Mouse (Mus musculus): ENCODE results near the gene Ppih. TPM values are rescaled to one million over a fixed set of nuclear protein-coding genes. Genes with fewer than 3 reads are reported as not detected.

The Ppih gene
- polyA plus RNA-seq (2015; fragmentation: Nextera tagmentation; extraction: Ambion mirVana) = 101 and 123 TPM in 2 replicates

DNA sequence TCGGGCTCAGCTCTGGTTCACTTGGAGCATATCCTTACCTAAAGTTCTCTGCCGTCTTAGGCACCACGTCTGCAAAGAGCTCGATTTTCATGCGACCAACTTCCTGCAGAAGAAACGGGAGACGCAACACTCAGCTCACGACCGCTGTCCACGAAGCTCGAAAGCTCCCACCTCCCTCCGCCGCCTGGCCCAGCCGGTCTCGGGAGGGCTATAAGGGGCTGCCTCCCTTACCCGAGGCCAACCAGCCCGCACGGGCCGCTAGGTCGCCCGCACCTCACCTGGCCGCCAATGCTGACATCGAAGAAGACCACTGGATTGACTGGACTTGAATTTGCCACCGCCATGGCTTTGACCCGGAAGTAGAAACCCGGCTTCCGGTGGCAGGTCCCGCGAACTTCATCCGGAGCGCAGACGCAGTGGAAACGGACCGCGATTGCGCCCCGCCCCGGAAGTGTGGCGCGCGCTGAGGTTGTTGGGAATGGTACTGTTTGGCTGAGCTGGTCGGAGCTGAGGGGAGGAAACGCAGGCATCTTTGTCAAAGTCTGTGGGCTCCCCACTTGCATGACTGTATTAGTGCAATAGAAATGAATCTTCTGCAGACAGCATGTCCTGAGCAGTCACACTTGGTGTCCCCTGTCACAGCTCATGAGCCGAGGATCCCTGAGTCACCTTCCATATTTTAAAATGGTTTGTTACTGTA lies at the start of gene Ppih:
TSS of gene Ppih (minus strand) at position 416 of the 700 bp plus-strand sequence.
- peak within 1 kb of the TSS; percentile 98 for H3K4me2 ChIP-seq
- H3K36me3 ChIP-seq (ENCODE audit: poor library complexity, severe bottlenecking) = peaks cover 37% of the 10 kb centered on the region
- WGBS = under 1% methylated on average over 44 of the region's 44 CpGs
- peak; percentile 99 for ATAC-seq
- no peaks in the 10 kb centered on the region for H3K9me3 ChIP-seq (replicated peaks)
- peak within 1 kb of the TSS; percentile 78 for H3K4me3 ChIP-seq
- H3K9ac ChIP-seq = peak within 1 kb of the TSS; percentile 78
- peaks cover 19% of the 10 kb centered on the region for H3K4me1 ChIP-seq
- H3K27ac ChIP-seq = peak within 1 kb of the TSS; percentile 89
- H3K27me3 ChIP-seq = peaks cover 11% of the 10 kb centered on the region

DNA sequence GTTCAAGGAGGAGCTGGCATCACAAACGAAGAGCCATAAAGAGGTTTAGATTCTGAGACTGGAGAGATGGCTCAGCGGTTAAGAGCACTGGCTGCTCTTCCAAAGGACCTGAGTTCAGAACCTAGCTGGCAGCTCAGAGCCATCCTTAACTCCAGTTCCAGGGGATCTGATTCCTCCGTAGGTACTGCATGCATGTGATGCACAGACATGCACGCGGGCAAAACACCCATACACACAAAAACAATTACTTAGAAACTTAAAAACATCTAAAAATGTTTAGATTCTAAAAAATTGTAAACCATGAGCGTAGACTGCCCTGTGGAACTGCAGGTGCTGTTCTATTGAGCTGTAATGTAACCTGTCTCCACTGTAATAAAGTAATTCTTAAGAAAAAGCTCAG lies 49.1 kb upstream of the Ppih start:
- H3K4me2 ChIP-seq = no peak overlapping the region
- no peak overlapping the region for H3K4me3 ChIP-seq
- H3K27ac ChIP-seq = no peak overlapping the region
- H3K9ac ChIP-seq = no peak overlapping the region
- no peak for ATAC-seq
- no peaks in the 10 kb centered on the region for H3K27me3 ChIP-seq
- no peaks in the 10 kb centered on the region for H3K4me1 ChIP-seq
- no peaks in the 10 kb centered on the region for H3K36me3 ChIP-seq (ENCODE audit: poor library complexity, severe bottlenecking)
- H3K9me3 ChIP-seq (replicated peaks) = no peaks in the 10 kb centered on the region
- 90% methylated on average over 6 of the region's 6 CpGs for WGBS

DNA sequence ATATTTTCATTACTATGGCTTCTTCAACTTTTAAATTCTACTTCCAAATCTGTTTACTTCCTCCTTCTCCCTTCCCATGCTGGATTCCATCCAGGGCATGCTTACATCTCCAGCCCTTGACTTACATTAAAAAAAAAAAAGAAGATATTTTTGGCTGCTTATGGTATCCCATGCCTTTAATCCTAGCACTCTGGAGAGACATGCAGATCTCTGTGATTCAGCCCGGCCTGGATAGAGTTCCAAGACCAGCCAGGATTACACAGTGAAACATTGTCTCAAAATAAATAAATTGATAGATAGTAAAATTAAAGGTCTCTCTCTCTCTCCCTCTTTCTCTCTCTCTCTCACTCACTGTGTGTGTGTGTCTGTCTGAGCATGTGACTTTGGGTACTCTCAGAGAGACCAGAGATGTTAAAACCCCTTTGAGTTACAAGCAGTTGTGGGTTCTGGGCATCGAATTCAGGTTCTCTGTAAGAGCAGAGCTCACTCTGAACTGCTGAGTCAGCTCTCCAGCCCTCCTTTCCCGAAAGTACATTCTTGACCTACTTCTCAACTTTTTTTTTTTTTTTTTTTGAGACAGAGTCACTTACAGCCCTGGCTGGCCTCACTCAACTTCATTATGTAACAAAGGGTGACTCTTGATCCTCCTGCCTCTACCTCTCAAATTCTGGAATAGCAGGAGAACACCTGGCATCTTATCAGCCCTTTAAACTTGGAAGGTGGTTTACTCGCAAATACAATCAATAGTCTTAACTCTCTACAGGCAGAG lies 46.6 kb upstream of the Ppih start:
- Histone ChIP-seq H3K27ac (no peak overlapping the region), H3K4me1 (no peaks in the 10 kb centered on the region), H3K4me3 (no peak overlapping the region)

DNA sequence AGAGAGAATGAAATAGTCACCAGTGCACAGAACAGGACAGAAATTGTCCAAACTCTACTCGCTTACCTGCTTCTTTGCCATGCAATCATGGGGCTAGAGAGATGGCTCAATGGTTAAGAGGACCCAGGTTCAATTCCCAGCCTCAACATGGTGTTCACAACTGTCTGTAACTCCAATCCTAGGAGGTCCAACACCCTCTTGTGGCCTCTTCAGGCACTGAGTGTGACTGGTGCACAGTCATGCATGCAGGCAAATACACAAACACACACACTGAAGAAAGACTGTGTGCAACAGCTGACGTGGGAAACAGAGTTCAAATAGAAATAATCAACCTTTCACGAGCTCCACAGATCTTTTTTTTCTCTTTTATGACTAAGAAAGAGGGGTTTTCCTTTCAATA lies 41.9 kb upstream of the Ppih start:
- Histone ChIP-seq H3K9me3 (replicated peaks) (no peaks in the 10 kb centered on the region), H3K9ac (no peak overlapping the region), H3K4me1 (0 out of 2 replicates have a peak, but pooled peaks cover 10% of the 10 kb centered on the region), H3K4me2 (no peak overlapping the region), H3K4me3 (no peak overlapping the region), H3K27me3 (no peaks in the 10 kb centered on the region), H3K36me3 (ENCODE audit: poor library complexity, severe bottlenecking) (no peaks in the 10 kb centered on the region), H3K27ac (no peak overlapping the region)
- 78% methylated on average over 3 of the region's 3 CpGs for WGBS
- ATAC-seq = no peak

More for the DNA sequence above, 46.6 kb upstream of the Ppih start:
- no peak overlapping the region for H3K4me2 ChIP-seq
- 76% methylated on average over 4 of the region's 4 CpGs for WGBS
- H3K27me3 ChIP-seq = no peaks in the 10 kb centered on the region
- no peak overlapping the region for H3K9ac ChIP-seq
- no peak for ATAC-seq
- H3K9me3 ChIP-seq (replicated peaks) = no peaks in the 10 kb centered on the region
- no peaks in the 10 kb centered on the region for H3K36me3 ChIP-seq (ENCODE audit: poor library complexity, severe bottlenecking)

DNA sequence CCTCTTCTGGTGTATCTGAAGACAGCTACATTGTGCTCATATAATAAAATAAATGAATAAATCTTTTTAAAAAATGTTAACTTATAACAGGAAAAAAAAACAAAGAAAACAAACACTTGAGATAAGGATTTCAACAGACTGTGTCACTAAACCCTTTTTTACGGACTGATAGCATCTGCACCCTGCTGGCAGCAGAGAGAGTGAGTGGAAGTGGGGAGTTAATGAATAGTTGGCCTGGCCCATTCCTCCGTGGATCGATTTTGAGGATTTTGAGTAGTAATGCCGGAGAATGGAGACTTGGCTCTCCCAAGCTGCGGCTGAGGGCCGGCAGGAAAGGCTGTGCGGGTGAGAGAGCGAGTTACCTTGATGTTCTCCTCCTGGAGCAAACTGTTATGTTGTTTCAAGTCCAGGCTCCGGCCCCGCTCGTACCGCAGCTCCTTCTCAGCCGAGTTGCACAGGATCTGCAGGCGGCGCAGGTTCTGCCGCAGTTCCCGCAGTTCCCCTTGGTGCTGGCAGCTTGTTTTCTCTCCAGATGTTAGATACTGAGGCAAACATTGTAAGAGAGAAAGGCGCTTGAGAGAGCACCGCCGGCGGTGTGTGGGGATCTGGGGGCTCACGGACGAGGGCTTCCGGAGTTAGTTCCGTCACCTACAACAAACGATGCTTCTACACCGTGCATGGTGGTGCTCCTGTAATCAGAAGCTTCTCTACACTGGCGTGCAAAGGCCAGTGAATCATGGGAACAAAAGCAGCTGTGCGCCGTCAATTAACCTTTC lies 39.0 kb upstream of the Ppih start:
- peak overlapping the region; percentile 64 for H3K4me2 ChIP-seq
- ATAC-seq = peak; percentile 61; the same call in 1 of the 2 replicates
- H3K9ac ChIP-seq = peak overlapping the region; percentile 54
- 0 out of 2 replicates have a peak, but pooled peaks cover 10% of the 10 kb centered on the region for H3K4me1 ChIP-seq
- no peaks in the 10 kb centered on the region for H3K9me3 ChIP-seq (replicated peaks)
- H3K4me3 ChIP-seq = peak overlapping the region; percentile 38
- H3K36me3 ChIP-seq (ENCODE audit: poor library complexity, severe bottlenecking) = no peaks in the 10 kb centered on the region
- 3% methylated on average over 30 of the region's 30 CpGs for WGBS
- no peaks in the 10 kb centered on the region for H3K27me3 ChIP-seq
- H3K27ac ChIP-seq = peak overlapping the region; percentile 28; the same call in 1 of the 2 replicates

DNA sequence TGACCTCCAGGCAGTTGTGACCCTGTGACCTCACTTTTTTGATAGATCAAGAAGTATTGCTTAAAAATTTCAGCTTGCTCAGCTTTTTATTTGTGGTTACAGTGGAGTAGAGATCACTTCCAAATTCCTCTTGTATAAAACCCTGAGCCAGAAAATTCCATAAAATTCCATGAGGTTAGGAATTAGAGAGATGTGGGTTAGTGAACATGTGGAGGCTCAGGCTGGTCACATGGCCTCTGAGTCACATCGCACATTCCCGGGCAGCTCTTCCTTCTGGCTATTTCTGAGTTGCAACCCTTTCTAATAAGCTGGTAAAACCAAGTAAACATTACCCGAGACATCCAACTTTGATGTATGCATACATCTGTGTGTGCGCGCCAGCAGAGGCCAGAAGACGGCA lies 25.2 kb upstream of the Ppih start:
- ATAC-seq = no peak

DNA sequence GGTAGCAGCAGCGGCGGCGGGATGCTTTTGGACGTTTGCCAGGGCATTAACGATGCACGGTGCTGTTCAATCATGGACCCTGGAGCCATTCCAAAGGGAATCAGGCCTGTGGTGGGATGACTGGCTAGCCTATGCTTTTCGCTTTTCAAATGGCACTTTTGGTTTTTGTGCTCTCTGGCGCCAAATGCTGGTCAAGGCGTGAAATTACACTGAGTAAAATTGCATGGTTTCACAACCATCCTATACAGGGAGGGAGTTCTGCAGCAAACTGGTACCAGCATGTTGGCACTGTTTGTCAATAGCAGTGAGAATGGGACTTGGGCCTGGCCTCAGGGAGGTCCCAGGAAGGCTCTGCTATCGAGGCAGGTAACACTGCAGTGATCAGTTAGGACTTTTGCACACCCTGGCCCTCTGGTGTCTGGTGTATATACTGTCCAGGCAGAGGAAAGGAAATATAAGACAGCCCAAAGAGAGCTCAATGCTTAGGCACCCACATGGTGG lies 18.6 kb upstream of the Ppih start:
- no peak overlapping the region for H3K4me3 ChIP-seq
- no peaks in the 10 kb centered on the region for H3K27me3 ChIP-seq
- H3K9me3 ChIP-seq (replicated peaks) = no peaks in the 10 kb centered on the region
- H3K9ac ChIP-seq = peak overlapping the region; percentile 27; the same call in 1 of the 2 replicates
- 1% methylated on average over 10 of the region's 10 CpGs for WGBS
- no peaks in the 10 kb centered on the region for H3K36me3 ChIP-seq (ENCODE audit: poor library complexity, severe bottlenecking)
- ATAC-seq = peak; percentile 94
- peak overlapping the region; percentile 79 for H3K27ac ChIP-seq
- H3K4me1 ChIP-seq = peaks cover 16% of the 10 kb centered on the region
- peak overlapping the region; percentile 47 for H3K4me2 ChIP-seq

More for the DNA sequence above, 25.2 kb upstream of the Ppih start:
- no peak overlapping the region for H3K4me3 ChIP-seq
- no peaks in the 10 kb centered on the region for H3K9me3 ChIP-seq (replicated peaks)
- no peaks in the 10 kb centered on the region for H3K4me1 ChIP-seq
- WGBS = 97% methylated on average over 6 of the region's 6 CpGs
- H3K9ac ChIP-seq = no peak overlapping the region
- no peak overlapping the region for H3K4me2 ChIP-seq
- no peaks in the 10 kb centered on the region for H3K27me3 ChIP-seq
- H3K36me3 ChIP-seq (ENCODE audit: poor library complexity, severe bottlenecking) = no peaks in the 10 kb centered on the region
- H3K27ac ChIP-seq = no peak overlapping the region

DNA sequence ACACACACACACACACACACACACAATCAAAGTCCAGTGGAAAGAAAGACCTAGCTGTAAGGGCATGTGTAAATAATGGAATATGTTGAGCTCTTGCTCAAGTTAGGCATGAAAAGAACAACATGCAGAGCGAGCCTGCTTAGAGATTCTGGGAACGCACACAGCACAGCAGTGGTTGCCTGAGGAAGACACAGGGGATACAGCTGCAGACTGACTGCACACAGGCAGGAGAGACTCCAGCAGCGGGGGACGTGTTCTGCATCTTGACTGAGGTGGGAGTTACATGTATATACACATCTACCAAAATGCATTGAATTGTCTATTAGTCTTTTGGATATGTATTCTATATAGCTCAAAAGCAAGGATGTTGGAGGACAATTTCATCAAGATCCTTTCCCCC lies 18.1 kb upstream of the Ppih start:
- H3K9ac ChIP-seq = peak overlapping the region; percentile 27
- ATAC-seq = peak; percentile 89
- peaks cover 16% of the 10 kb centered on the region for H3K4me1 ChIP-seq
- peak overlapping the region; percentile 47 for H3K4me2 ChIP-seq
- no peak overlapping the region for H3K4me3 ChIP-seq
- no peaks in the 10 kb centered on the region for H3K36me3 ChIP-seq (ENCODE audit: poor library complexity, severe bottlenecking)
- no peaks in the 10 kb centered on the region for H3K9me3 ChIP-seq (replicated peaks)
- H3K27me3 ChIP-seq = no peaks in the 10 kb centered on the region
- peak overlapping the region; percentile 79 for H3K27ac ChIP-seq
- 35% methylated on average over 4 of the region's 4 CpGs for WGBS

DNA sequence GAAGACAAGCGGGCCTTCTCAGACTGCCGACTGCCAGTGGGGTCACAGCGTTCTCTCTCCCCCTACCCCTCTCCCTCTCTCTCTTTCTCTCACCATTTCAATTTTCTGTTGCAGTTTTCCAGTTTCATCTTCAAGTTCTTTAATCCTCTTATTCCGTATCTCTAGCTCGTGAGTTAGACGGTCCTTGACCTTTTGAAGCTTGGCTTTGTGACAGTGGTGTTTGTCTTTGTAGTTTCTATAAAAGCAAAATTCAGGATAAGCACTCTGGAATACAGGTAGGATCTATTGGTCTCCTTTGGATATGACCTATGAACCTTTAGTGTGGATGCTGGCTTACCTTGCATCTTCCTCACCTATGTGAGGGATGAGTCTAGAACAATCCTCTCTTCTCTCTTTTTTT lies 13.1 kb upstream of the Ppih start:
- ATAC-seq = no peak
- Histone ChIP-seq H3K27me3 (no peaks in the 10 kb centered on the region), H3K4me3 (no peak overlapping the region), H3K4me2 (no peak overlapping the region), H3K4me1 (peaks cover 8% of the 10 kb centered on the region), H3K9ac (no peak overlapping the region), H3K36me3 (ENCODE audit: poor library complexity, severe bottlenecking) (no peaks in the 10 kb centered on the region), H3K9me3 (replicated peaks) (no peaks in the 10 kb centered on the region), H3K27ac (no peak overlapping the region)
- WGBS = 87% methylated on average over 6 of the region's 6 CpGs

DNA sequence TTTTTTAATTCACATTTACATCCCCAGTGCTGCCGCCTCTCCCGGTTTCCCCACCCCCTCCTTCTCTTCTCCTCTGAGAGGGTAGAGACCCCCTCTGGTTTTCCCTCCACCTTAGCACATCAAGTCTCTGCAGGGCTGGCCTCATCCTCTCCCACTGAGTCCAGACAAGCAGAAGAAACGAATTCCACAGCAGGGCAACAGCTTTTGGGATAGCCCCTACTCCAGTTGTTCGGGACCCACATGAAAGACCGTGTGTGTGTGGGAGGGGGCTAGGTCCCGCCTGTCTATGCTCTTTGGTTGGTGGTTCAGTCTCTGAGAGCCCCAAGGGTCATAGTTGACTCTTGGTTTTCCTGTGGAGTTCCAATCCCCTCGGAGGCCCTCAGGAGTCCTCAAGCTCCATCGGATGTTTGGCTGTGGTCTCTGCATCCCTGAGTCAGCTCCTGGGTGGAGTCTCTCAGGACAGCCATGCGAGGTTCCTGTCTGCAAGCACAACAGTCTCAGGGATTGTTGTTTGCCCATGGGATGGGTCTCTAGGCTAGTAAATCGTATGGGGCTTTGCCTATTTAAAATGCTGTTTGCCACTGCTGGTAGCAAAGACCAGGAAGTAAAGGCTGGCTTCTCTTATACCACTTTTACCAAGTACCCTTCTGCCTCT lies 677 bp upstream of the Ppih start:
- Histone ChIP-seq H3K27ac (peak overlapping the region; percentile 89), H3K4me3 (peak overlapping the region; percentile 78), H3K4me1 (peaks cover 19% of the 10 kb centered on the region), H3K4me2 (peak overlapping the region; percentile 98), H3K27me3 (peaks cover 11% of the 10 kb centered on the region), H3K36me3 (ENCODE audit: poor library complexity, severe bottlenecking) (peaks cover 30% of the 10 kb centered on the region), H3K9ac (peak overlapping the region; percentile 78), H3K9me3 (replicated peaks) (no peaks in the 10 kb centered on the region)
- 32% methylated on average over 10 of the region's 10 CpGs for WGBS
- peak; percentile 50 for ATAC-seq

DNA sequence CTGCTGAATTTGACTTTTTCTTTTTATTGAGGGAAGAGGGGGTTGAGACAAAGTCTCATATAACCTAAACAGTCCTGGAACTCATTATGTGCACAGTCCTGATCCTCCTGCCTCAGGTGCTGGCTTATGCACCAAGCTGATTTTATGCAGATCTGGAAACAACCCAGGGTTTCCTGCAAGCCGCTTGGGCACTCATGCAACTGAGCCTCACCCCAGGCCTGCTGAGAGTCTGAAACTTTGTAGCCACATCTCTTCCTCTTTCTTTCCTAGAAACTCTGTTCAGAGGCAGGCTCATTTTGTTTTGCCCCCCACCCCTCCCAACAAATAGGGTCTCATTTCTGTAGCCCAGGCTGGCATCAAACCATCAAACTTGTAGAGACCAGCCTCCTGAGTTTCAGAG lies 6.6 kb downstream of the Ppih start:
- no peak for ATAC-seq
- H3K9ac ChIP-seq = no peak overlapping the region
- no peak overlapping the region for H3K4me2 ChIP-seq
- H3K27ac ChIP-seq = no peak overlapping the region
- H3K36me3 ChIP-seq (ENCODE audit: poor library complexity, severe bottlenecking) = peaks cover 84% of the 10 kb centered on the region
- no peak overlapping the region for H3K4me3 ChIP-seq
- H3K27me3 ChIP-seq = no peaks in the 10 kb centered on the region
- H3K4me1 ChIP-seq = peaks cover under 1% of the 10 kb centered on the region
- WGBS = 93% methylated on average over 1 of the region's 1 CpGs
- H3K9me3 ChIP-seq (replicated peaks) = no peaks in the 10 kb centered on the region
